Mouse (Mus musculus): ENCODE data around the gene Krtcap2. TPM values are rescaled to one million over a fixed set of nuclear protein-coding genes. Genes with fewer than 3 reads are reported as not detected.
A peak's percentile ranks its signal among the peaks of the same experiment; 100 is the strongest.

Krtcap2 gene
- polyA plus RNA-seq, 1 experiment from 2014 or later: 239 TPM

GRCm38 (mm10) chr3:89278107-89278506 is 32.3 kb downstream of the Krtcap2 start:
- peaks cover 24 to 39% of the 10 kb centered on the region in 2 experiments for H3K4me1 ChIP-seq (ENCODE audit: control insufficient read depth in 2 of 2, insufficient read depth in 2 of 2, low read length in 2 of 2)
- peak overlapping the region; percentile 97 for H3K4me2 ChIP-seq (ENCODE audit: low read length)
- H3K9me3 ChIP-seq (ENCODE audit: control insufficient read depth, low read length): no peaks in the 10 kb centered on the region
- 40% methylated on average over 7 of the region's 7 CpGs for WGBS
- no peaks in the 10 kb centered on the region for H3K27me3 ChIP-seq (ENCODE audit: control insufficient read depth, insufficient read depth, low read length)
- H3K9ac ChIP-seq (ENCODE audit: low read length): peak overlapping the region; percentile 86
- H3K4me3 ChIP-seq (ENCODE audit: control insufficient read depth in 1 of 2, insufficient read depth in 1 of 2, low read depth in 1 of 2, low read length in 2 of 2): peak overlapping the region; percentile 63 to 65
- peaks cover 22% of the 10 kb centered on the region for H3K36me3 ChIP-seq (ENCODE audit: control insufficient read depth, insufficient read depth, low read length)
- peak overlapping the region; percentile 75 to 87 for H3K27ac ChIP-seq (replicated peaks in 1 of 2; ENCODE audit: control insufficient read depth in 1 of 2, insufficient read depth in 1 of 2, low read depth in 2 of 2, low read length in 2 of 2)
- ATAC-seq (ENCODE audit: insufficient number of reproducible peaks, insufficient read depth, low FRiP score, low read depth): peak; percentile 18

DNA sequence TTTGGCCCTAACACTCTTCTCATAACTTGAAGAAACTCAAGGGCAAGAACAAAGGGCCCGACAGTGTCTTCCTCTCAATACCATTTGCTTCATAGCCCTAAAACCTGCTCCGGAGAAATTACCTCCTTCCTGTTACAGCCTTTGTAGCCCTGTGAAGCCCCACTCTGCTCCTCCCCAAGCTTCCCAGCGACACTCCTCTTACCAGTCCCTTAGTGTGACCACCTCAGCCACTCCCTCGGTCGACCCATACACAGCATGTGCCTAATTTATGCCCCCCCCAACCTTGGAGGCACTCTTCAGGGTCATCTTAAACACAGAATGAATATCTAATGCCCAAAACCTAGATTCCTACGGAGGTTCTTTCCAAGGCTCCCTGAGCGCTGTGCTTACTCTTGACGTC is 32.9 kb downstream of the Krtcap2 start:
- Histone ChIP-seq H3K4me1 (ENCODE audit: control insufficient read depth in 2 of 2, insufficient read depth in 2 of 2, low read length in 2 of 2) (peaks cover 24 to 39% of the 10 kb centered on the region in 2 experiments), H3K9me3 (ENCODE audit: control insufficient read depth, low read length) (no peaks in the 10 kb centered on the region), H3K4me3 (ENCODE audit: control insufficient read depth in 1 of 2, insufficient read depth in 1 of 2, low read depth in 1 of 2, low read length in 2 of 2) (peak overlapping the region; percentile 63 to 65), H3K27ac (replicated peaks in 1 of 2; ENCODE audit: control insufficient read depth in 1 of 2, insufficient read depth in 1 of 2, low read depth in 2 of 2, low read length in 2 of 2) (peak overlapping the region; percentile 75 to 87), H3K4me2 (ENCODE audit: low read length) (peak overlapping the region; percentile 97), H3K9ac (ENCODE audit: low read length) (peak overlapping the region; percentile 86), H3K27me3 (ENCODE audit: control insufficient read depth, insufficient read depth, low read length) (no peaks in the 10 kb centered on the region), H3K36me3 (ENCODE audit: control insufficient read depth, insufficient read depth, low read length) (peaks cover 17% of the 10 kb centered on the region)
- ATAC-seq (ENCODE audit: insufficient number of reproducible peaks, insufficient read depth, low FRiP score, low read depth): no peak
- 15% methylated on average over 8 of the region's 8 CpGs for WGBS

DNA sequence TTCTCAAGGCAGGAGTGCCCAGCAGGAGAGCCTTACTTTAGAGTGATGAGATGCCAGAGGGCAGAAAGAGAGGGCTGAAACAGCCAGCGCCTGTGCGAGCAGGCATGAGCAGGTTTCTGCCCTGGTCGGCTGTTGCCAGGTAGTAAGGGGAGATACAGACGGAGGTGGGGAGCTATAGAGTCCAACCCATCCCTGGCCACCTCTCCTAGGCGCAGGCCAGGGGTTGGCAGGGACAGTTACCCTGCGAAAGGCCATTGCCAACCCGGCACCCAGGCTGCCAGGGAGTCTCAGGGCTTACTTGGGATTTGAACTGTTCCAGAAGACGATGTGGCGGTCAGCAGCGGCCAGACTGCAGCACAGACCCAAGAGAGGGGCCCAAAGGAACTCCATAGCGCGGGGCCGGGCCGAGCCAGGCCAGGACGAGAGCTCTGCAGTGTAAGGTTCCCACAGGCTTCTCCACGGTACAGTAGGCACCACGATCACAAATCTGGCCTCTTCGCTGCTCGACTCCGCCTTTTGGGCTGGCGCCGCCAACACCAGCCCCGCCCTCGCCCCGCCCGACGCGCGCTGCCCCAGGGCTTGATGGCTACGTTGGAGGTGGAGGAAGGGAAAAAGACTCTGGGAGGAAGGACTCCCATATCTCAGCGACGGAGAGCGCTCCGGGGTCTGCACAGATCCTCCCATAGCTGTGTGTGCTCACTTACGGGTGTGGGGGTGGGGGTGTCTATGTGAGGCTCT is 33.6 kb downstream of the Krtcap2 start:
- ATAC-seq (ENCODE audit: insufficient number of reproducible peaks, insufficient read depth, low FRiP score, low read depth): peak; percentile 74
- H3K27ac ChIP-seq (replicated peaks in 1 of 2; ENCODE audit: control insufficient read depth in 1 of 2, insufficient read depth in 1 of 2, low read depth in 2 of 2, low read length in 2 of 2): peak overlapping the region; percentile 75 to 87
- no peaks in the 10 kb centered on the region for H3K27me3 ChIP-seq (ENCODE audit: control insufficient read depth, insufficient read depth, low read length)
- peak overlapping the region; percentile 63 to 65 for H3K4me3 ChIP-seq (ENCODE audit: control insufficient read depth in 1 of 2, insufficient read depth in 1 of 2, low read depth in 1 of 2, low read length in 2 of 2)
- peaks cover 24 to 39% of the 10 kb centered on the region in 2 experiments for H3K4me1 ChIP-seq (ENCODE audit: control insufficient read depth in 2 of 2, insufficient read depth in 2 of 2, low read length in 2 of 2)
- H3K9me3 ChIP-seq (ENCODE audit: control insufficient read depth, low read length): no peaks in the 10 kb centered on the region
- H3K9ac ChIP-seq (ENCODE audit: low read length): peak overlapping the region; percentile 86
- peak overlapping the region; percentile 97 for H3K4me2 ChIP-seq (ENCODE audit: low read length)
- under 1% methylated on average over 35 of the region's 35 CpGs for WGBS
- peaks cover 17% of the 10 kb centered on the region for H3K36me3 ChIP-seq (ENCODE audit: control insufficient read depth, insufficient read depth, low read length)

DNA sequence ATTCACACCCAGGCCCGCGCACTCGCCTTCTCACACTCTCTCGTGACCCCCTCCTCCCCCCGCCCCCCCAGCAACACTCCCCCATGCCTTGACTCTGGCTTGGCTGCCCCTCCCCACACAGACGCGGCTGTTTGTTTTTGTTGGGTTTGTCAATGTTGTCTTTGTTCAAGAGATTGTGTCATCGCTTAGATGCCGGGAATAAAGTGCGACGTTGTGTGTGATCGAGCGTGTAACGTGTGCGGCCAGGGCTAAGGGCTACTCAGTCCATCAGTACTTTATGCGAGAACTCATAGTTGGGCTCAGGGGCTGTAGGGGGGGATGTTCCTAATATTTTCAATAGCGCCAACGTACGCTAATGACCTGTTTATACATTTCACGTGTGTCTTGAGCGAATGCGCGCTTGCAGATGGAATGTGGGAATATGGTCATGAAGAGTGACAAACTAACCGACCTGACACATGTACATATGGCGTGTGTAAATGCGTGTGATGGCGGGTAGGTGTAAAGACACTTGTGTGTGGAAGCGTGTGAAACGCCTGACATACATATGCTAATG is 34.4 kb downstream of the Krtcap2 start:
- peak overlapping the region; percentile 63 to 65 for H3K4me3 ChIP-seq (ENCODE audit: control insufficient read depth in 1 of 2, insufficient read depth in 1 of 2, low read depth in 1 of 2, low read length in 2 of 2)
- 0 out of 2 replicates have a peak, but pooled peaks have one; percentile 3 for ATAC-seq (ENCODE audit: insufficient number of reproducible peaks, insufficient read depth, low FRiP score, low read depth)
- peak overlapping the region; percentile 86 for H3K9ac ChIP-seq (ENCODE audit: low read length)
- peaks cover 24 to 39% of the 10 kb centered on the region in 2 experiments for H3K4me1 ChIP-seq (ENCODE audit: control insufficient read depth in 2 of 2, insufficient read depth in 2 of 2, low read length in 2 of 2)
- H3K27me3 ChIP-seq (ENCODE audit: control insufficient read depth, insufficient read depth, low read length): no peaks in the 10 kb centered on the region
- H3K27ac ChIP-seq (replicated peaks in 1 of 2; ENCODE audit: control insufficient read depth in 1 of 2, insufficient read depth in 1 of 2, low read depth in 2 of 2, low read length in 2 of 2): peak overlapping the region; percentile 74 to 87
- no peaks in the 10 kb centered on the region for H3K9me3 ChIP-seq (ENCODE audit: control insufficient read depth, low read length)
- peaks cover 12% of the 10 kb centered on the region for H3K36me3 ChIP-seq (ENCODE audit: control insufficient read depth, insufficient read depth, low read length)
- H3K4me2 ChIP-seq (ENCODE audit: low read length): peak overlapping the region; percentile 97
- WGBS: under 1% methylated on average over 29 of the region's 29 CpGs

GRCm38 (mm10) chr3:89280606-89281511 is 35.1 kb downstream of the Krtcap2 start, which contains the start of gene Efna1:
Efna1 (minus strand) TSS chr3:89281142.
- H3K27ac ChIP-seq (replicated peaks in 1 of 2; ENCODE audit: control insufficient read depth in 1 of 2, insufficient read depth in 1 of 2, low read depth in 2 of 2, low read length in 2 of 2): peak within 1 kb of the TSS in 1 of 2 experiments; percentile 87; a peak in 2 of 4 replicates
- H3K4me3 ChIP-seq (ENCODE audit: control insufficient read depth in 1 of 2, insufficient read depth in 1 of 2, low read depth in 1 of 2, low read length in 2 of 2): peak within 1 kb of the TSS; percentile 63 to 65
- peak within 1 kb of the TSS; percentile 86 for H3K9ac ChIP-seq (ENCODE audit: low read length)
- H3K36me3 ChIP-seq (ENCODE audit: control insufficient read depth, insufficient read depth, low read length): peaks cover 5% of the 10 kb centered on the region
- peak within 1 kb of the TSS; percentile 97 for H3K4me2 ChIP-seq (ENCODE audit: low read length)
- under 1% methylated on average over 52 of the region's 52 CpGs for WGBS
- 0 out of 2 replicates have a peak, but pooled peaks have one; percentile 8 for ATAC-seq (ENCODE audit: insufficient number of reproducible peaks, insufficient read depth, low FRiP score, low read depth)
- H3K4me1 ChIP-seq (ENCODE audit: control insufficient read depth in 2 of 2, insufficient read depth in 2 of 2, low read length in 2 of 2): peaks cover 24 to 39% of the 10 kb centered on the region in 2 experiments
- no peaks in the 10 kb centered on the region for H3K27me3 ChIP-seq (ENCODE audit: control insufficient read depth, insufficient read depth, low read length)
- H3K9me3 ChIP-seq (ENCODE audit: control insufficient read depth, low read length): no peaks in the 10 kb centered on the region

- peak overlapping the region; percentile 63 to 65; a peak in 3 of 4 replicates for H3K4me3 ChIP-seq (ENCODE audit: control insufficient read depth in 1 of 2, insufficient read depth in 1 of 2, low read depth in 1 of 2, low read length in 2 of 2)
- no peaks in the 10 kb centered on the region for H3K9me3 ChIP-seq (ENCODE audit: control insufficient read depth, low read length)
- 13% methylated on average over 20 of the region's 20 CpGs for WGBS
- no peak for ATAC-seq (ENCODE audit: insufficient number of reproducible peaks, insufficient read depth, low FRiP score, low read depth)
- H3K4me2 ChIP-seq (ENCODE audit: low read length): peak overlapping the region; percentile 97
- 0 out of 4 replicates have a peak overlapping the region, but pooled peaks of 1 of the 2 experiments have one; percentile 61 for H3K27ac ChIP-seq (replicated peaks in 1 of 2; ENCODE audit: control insufficient read depth in 1 of 2, insufficient read depth in 1 of 2, low read depth in 2 of 2, low read length in 2 of 2)
- peak overlapping the region; percentile 86 for H3K9ac ChIP-seq (ENCODE audit: low read length)
- peaks cover 22 to 36% of the 10 kb centered on the region in 2 experiments for H3K4me1 ChIP-seq (ENCODE audit: control insufficient read depth in 2 of 2, insufficient read depth in 2 of 2, low read length in 2 of 2)
- no peaks in the 10 kb centered on the region for H3K27me3 ChIP-seq (ENCODE audit: control insufficient read depth, insufficient read depth, low read length)
- no peaks in the 10 kb centered on the region for H3K36me3 ChIP-seq (ENCODE audit: control insufficient read depth, insufficient read depth, low read length)
Measured at GRCm38 (mm10) chr3:89281579-89282290, 36.0 kb downstream of the Krtcap2 start.
